Mouse (Mus musculus) lung, postnatal 0 days (tissue): ENCODE measurements around the gene ccdc198.

Experiments used
- CTCF ChIP-seq: IDR thresholded peaks from 2 replicates; pipeline ENCODE4 v1.5.1; 2016; ENCODE audit warnings: antibody characterized with exemption, mild to moderate bottlenecking
- EP300 ChIP-seq: IDR thresholded peaks from 2 replicates; pipeline ENCODE4 v1.6.1; 2016; ENCODE audit warnings: antibody characterized with exemption, mild to moderate bottlenecking, control low read depth

- no peak for TF ChIP-seq EP300
- TF ChIP-seq CTCF = no peak
These were observed 32.4 kb upstream of the ccdc198 start for GRCm38 (mm10) chr14:49277642-49278041.
